Mouse (Mus musculus): ENCODE data around the gene Qdpr. TPM values are rescaled to one million over a fixed set of nuclear protein-coding genes. Genes with fewer than 3 reads are reported as not detected.
"Not testable (repeated sequence)": the region's sequence is repeated elsewhere in the genome, so short reads cannot be mapped to it uniquely, and the experiment has no call there.

Qdpr gene
- polyA plus RNA-seq, 1 experiment = 62.4 TPM

DNA sequence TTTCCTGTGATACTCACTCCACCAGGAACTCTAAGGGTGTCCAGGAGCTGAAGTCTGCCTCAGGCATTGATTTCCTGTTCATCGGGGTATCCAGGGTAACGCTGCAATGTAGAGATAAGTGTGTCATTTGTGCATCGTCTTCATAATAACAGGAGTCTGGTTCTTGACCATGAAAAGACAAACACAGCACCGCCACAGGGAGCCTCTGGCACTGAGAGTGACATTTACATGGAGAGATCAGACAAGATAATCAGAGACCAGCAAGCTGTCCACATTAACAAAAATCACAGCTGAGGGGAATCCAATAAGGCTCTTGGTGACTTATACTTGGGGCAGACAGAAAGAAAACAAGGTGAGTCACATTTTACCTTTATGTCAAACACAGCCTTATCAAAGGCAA is 12.2 kb downstream of the Qdpr start:
- TF ChIP-seq TCF3 (IDR thresholded peaks at IDR 0.05; ENCODE audit: insufficient read length, low read depth) = no peak
- no peak for TF ChIP-seq MYOG (IDR thresholded peaks at IDR 0.05; ENCODE audit: control insufficient read depth in 1 of 3, insufficient read depth in 1 of 3, insufficient read length in 2 of 3, low read depth in 2 of 3)
- TF ChIP-seq MAX (IDR thresholded peaks at IDR 0.05; ENCODE audit: low read depth) = no peak
- TF ChIP-seq REST (IDR thresholded peaks at IDR 0.05; ENCODE audit: insufficient read depth, insufficient read length) = no peak
- no peak for TF ChIP-seq CEBPB (IDR thresholded peaks at IDR 0.05; ENCODE audit: insufficient read depth, poor library complexity, severe bottlenecking)
- TF ChIP-seq MYOD1 (IDR thresholded peaks at IDR 0.05; ENCODE audit: control insufficient read depth in 1 of 3, insufficient read length in 2 of 3, low read depth in 2 of 3) = no peak
- no peak for TF ChIP-seq SRF (IDR thresholded peaks at IDR 0.05; ENCODE audit: control insufficient read depth, insufficient read length, low read depth)
- no peak for TF ChIP-seq E2F4 (IDR thresholded peaks at IDR 0.05; ENCODE audit: insufficient read depth)
- TF ChIP-seq USF1 (IDR thresholded peaks at IDR 0.05; ENCODE audit: low read depth) = no peak
- Histone ChIP-seq H3K4me2 (ENCODE audit: low read depth) (no peak overlapping the region), H3K27me3 (ENCODE audit: control insufficient read depth, insufficient read depth, insufficient read length) (no peaks in the 10 kb centered on the region), H3K79me2 (ENCODE audit: control insufficient read depth, insufficient read depth) (no peaks in the 10 kb centered on the region), H3ac (ENCODE audit: control insufficient read depth, insufficient read length) (no peak overlapping the region), H3K4me3 (no peak overlapping the region), H3K36me3 (ENCODE audit: control insufficient read depth, insufficient read depth) (peaks cover 14% of the 10 kb centered on the region)

DNA sequence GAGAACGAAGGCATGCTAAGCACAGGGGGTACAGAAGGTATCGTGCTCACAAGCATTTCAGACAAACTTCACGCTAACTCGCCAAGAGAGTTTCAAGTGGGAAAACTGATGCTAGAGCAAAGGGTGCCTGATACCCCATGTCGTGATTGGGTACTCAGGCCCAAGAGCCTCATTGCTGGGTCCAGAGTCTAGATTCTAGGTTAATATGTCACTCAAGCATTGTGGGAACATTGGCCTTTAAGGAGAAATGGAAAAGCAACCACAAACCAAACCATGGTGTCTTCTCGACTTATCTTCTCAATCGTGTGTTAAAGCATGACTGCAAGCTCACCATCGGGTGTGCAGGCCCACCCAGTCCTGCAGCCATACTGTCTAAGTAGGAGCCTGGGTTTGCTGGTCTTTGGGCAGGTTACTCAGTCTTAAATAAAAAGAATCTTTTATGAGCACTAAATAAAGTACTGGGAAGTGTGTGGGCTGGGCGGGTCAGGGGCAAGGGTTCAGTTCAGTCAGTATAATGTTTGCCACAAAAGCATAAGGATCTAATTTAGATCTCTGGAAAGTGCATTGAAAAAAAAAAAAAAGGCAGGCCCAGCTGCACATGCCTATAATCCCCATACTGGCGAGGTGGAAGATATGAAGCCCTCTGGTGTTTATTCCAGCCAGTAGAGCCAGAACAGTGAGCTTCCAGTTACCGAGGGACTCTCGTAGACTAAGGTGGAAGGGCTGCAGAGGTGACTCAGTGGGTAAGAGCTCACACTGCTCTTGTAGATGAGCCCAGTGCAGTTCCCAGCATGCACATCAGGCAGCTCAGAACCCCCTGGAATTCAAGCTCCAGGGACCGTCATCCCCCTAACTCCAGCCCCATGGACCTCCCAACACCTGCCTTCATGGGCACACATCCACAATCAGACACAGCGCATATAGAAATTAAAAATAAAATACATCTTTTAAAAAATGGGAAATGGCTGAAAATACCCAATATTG is 13.8 kb downstream of the Qdpr start:
- no peaks in the 10 kb centered on the region for H3K27me3 ChIP-seq (ENCODE audit: control insufficient read depth, insufficient read depth, insufficient read length)
- no peak for TF ChIP-seq MAX (IDR thresholded peaks at IDR 0.05; ENCODE audit: low read depth)
- TF ChIP-seq TCF12 (IDR thresholded peaks at IDR 0.05; ENCODE audit: insufficient read depth, poor library complexity, severe bottlenecking) = no peak
- no peak for TF ChIP-seq POLR2A (IDR thresholded peaks at IDR 0.05; ENCODE audit: insufficient read length, low read depth)
- no peak for TF ChIP-seq CEBPB (IDR thresholded peaks at IDR 0.05; ENCODE audit: insufficient read depth, poor library complexity, severe bottlenecking)
- TF ChIP-seq POLR2AphosphoS2 (IDR thresholded peaks at IDR 0.05; ENCODE audit: insufficient read length, low read depth) = no peak

DNA sequence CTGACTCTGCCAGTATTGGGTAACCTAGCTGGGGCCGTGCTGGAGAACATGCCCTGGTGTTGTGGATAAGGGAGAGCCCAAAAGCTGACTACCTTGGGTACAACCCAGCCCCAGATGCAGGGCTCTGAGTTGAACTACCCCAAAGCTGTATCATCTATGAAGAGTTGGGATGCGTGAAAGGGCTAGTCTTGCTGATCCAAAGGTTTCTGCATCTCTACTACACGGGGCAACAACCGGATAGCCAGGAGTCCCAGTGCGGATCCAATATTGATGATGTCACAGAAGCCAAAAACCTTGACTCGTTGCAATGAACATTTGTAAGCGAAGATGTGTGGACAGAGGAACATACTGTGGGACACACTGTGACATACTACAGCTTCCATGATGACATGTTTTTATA is 22.1 kb downstream of the Qdpr start:
- no peak overlapping the region for H3ac ChIP-seq (ENCODE audit: control insufficient read depth, insufficient read length)
- TF ChIP-seq SRF (IDR thresholded peaks at IDR 0.05; ENCODE audit: control insufficient read depth, insufficient read length, low read depth) (no peak), E2F4 (IDR thresholded peaks at IDR 0.05; ENCODE audit: insufficient read depth) (no peak), USF1 (IDR thresholded peaks at IDR 0.05; ENCODE audit: low read depth) (no peak), POLR2A (IDR thresholded peaks at IDR 0.05; ENCODE audit: insufficient read length, low read depth) (no peak), MAX (IDR thresholded peaks at IDR 0.05; ENCODE audit: low read depth) (no peak), TCF12 (IDR thresholded peaks at IDR 0.05; ENCODE audit: insufficient read depth, poor library complexity, severe bottlenecking) (no peak), REST (IDR thresholded peaks at IDR 0.05; ENCODE audit: insufficient read depth, insufficient read length) (no peak), POLR2AphosphoS2 (IDR thresholded peaks at IDR 0.05; ENCODE audit: insufficient read length, low read depth) (no peak), TCF3 (IDR thresholded peaks at IDR 0.05; ENCODE audit: insufficient read length, low read depth) (no peak), CEBPB (IDR thresholded peaks at IDR 0.05; ENCODE audit: insufficient read depth, poor library complexity, severe bottlenecking) (no peak), MYOG (IDR thresholded peaks at IDR 0.05; ENCODE audit: control insufficient read depth in 1 of 3, insufficient read depth in 1 of 3, insufficient read length in 2 of 3, low read depth in 2 of 3) (no peak), MYOD1 (IDR thresholded peaks at IDR 0.05; ENCODE audit: control insufficient read depth in 1 of 3, insufficient read length in 2 of 3, low read depth in 2 of 3) (no peak)
- H3K36me3 ChIP-seq (ENCODE audit: control insufficient read depth, insufficient read depth) = no peaks in the 10 kb centered on the region
- H3K4me3 ChIP-seq = no peak overlapping the region
- H3K79me2 ChIP-seq (ENCODE audit: control insufficient read depth, insufficient read depth) = no peaks in the 10 kb centered on the region
- no peak overlapping the region for H3K4me2 ChIP-seq (ENCODE audit: low read depth)
- no peaks in the 10 kb centered on the region for H3K27me3 ChIP-seq (ENCODE audit: control insufficient read depth, insufficient read depth, insufficient read length)

More for the DNA sequence above, 13.8 kb downstream of the Qdpr start:
- Histone ChIP-seq H3K79me2 (ENCODE audit: control insufficient read depth, insufficient read depth) (no peaks in the 10 kb centered on the region), H3K36me3 (ENCODE audit: control insufficient read depth, insufficient read depth) (peaks cover 14% of the 10 kb centered on the region), H3K4me3 (no peak overlapping the region), H3ac (ENCODE audit: control insufficient read depth, insufficient read length) (no peak overlapping the region), H3K4me2 (ENCODE audit: low read depth) (no peak overlapping the region)

DNA sequence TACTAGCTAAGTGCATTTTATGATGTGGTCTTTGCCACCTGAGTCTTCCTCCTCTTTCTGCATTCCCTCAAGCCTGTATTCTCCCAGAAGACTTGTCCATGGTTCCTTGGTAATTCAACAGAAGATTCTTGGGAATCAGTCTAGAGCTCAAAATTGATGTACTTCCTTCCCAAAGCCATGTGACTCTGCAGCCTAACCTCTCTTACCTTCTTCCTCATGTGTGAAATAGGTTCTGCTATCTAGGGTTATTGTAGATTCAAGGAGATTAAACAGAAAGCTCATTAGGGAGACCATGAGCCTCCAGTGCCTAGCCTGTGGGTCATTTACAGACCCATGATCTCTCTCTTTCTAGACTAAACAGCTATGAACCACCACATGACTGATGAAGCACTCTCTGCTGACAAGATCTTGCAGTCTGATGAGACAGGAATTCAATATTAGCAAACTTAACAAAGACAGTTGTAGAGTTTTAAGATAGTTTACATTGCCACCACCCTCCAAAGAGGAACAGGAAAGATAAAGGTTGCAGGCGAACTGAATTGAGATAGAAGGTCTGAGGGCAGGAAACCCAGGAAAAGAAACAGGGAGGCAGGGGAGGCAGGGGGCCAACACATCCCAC is 23.5 kb downstream of the Qdpr start:
- no peak overlapping the region for H3K4me2 ChIP-seq (ENCODE audit: low read depth)
- H3K36me3 ChIP-seq (ENCODE audit: control insufficient read depth, insufficient read depth) = no peaks in the 10 kb centered on the region
- no peak overlapping the region for H3K4me3 ChIP-seq
- no peaks in the 10 kb centered on the region for H3K79me2 ChIP-seq (ENCODE audit: control insufficient read depth, insufficient read depth)
- TF ChIP-seq MYOG (IDR thresholded peaks at IDR 0.05; ENCODE audit: control insufficient read depth in 1 of 3, insufficient read depth in 1 of 3, insufficient read length in 2 of 3, low read depth in 2 of 3) (no peak), E2F4 (IDR thresholded peaks at IDR 0.05; ENCODE audit: insufficient read depth) (no peak), POLR2A (IDR thresholded peaks at IDR 0.05; ENCODE audit: insufficient read length, low read depth) (no peak), MAX (IDR thresholded peaks at IDR 0.05; ENCODE audit: low read depth) (no peak), USF1 (IDR thresholded peaks at IDR 0.05; ENCODE audit: low read depth) (no peak), REST (IDR thresholded peaks at IDR 0.05; ENCODE audit: insufficient read depth, insufficient read length) (no peak), CEBPB (IDR thresholded peaks at IDR 0.05; ENCODE audit: insufficient read depth, poor library complexity, severe bottlenecking) (no peak), MYOD1 (IDR thresholded peaks at IDR 0.05; ENCODE audit: control insufficient read depth in 1 of 3, insufficient read length in 2 of 3, low read depth in 2 of 3) (no peak), POLR2AphosphoS2 (IDR thresholded peaks at IDR 0.05; ENCODE audit: insufficient read length, low read depth) (no peak), TCF12 (IDR thresholded peaks at IDR 0.05; ENCODE audit: insufficient read depth, poor library complexity, severe bottlenecking) (no peak), TCF3 (IDR thresholded peaks at IDR 0.05; ENCODE audit: insufficient read length, low read depth) (no peak), SRF (IDR thresholded peaks at IDR 0.05; ENCODE audit: control insufficient read depth, insufficient read length, low read depth) (no peak)
- H3K27me3 ChIP-seq (ENCODE audit: control insufficient read depth, insufficient read depth, insufficient read length) = no peaks in the 10 kb centered on the region
- H3ac ChIP-seq (ENCODE audit: control insufficient read depth, insufficient read length) = no peak overlapping the region

GRCm38 (mm10) chr5:45425771-45426170 is 24.3 kb downstream of the Qdpr start:
- H3K4me3 ChIP-seq; H3K27me3 ChIP-seq (ENCODE audit: control insufficient read depth, insufficient read depth, insufficient read length); H3K79me2 ChIP-seq (ENCODE audit: control insufficient read depth, insufficient read depth): not testable (repeated sequence)

More at GRCm38 (mm10) chr5:45425771-45426170, 24.3 kb downstream of the Qdpr start:
- not testable (repeated sequence) for H3K4me2 ChIP-seq (ENCODE audit: low read depth); H3K36me3 ChIP-seq (ENCODE audit: control insufficient read depth, insufficient read depth); H3ac ChIP-seq (ENCODE audit: control insufficient read depth, insufficient read length)
